Mouse (Mus musculus) liver, postnatal 0 days (tissue): ENCODE data around the gene Lrrc20. TPM values are rescaled to one million over a fixed set of nuclear protein-coding genes. Genes with fewer than 3 reads are reported as not detected.

Experiments used
- ATAC-seq: fragments of 200-750 bp; cut with Nextera tagmentation; 2 replicates; pipeline ENCODE4 v1.8.0; 2017; ENCODE audit warnings: mild to moderate bottlenecking, moderate library complexity
- DNase-seq: peaks from one replicate; pipeline ENCODE4 v3.0.0-alpha.2; 2016
- H3K27ac ChIP-seq: fragments of 300-500 bp; sonication (generic); 2 replicates; pipeline ENCODE4 v1.5.1; 2014; ENCODE audit warnings: antibody characterized with exemption, moderate library complexity, mild to moderate bottlenecking, low read depth
- H3K27me3 ChIP-seq: fragments of 300-500 bp; sonication (generic); 2 replicates; pipeline ENCODE4 v1.6.1; 2014; ENCODE audit warnings: low read length, control low read depth, mixed read lengths; ENCODE audit not compliant: insufficient read depth
- H3K36me3 ChIP-seq: fragments of 300-500 bp; sonication (generic); replicated peaks from 2 replicates; pipeline ENCODE4 v1.6.1; 2014; ENCODE audit warnings: mild to moderate bottlenecking, control low read depth, low read length, moderate library complexity, mixed read lengths; ENCODE audit not compliant: insufficient read depth
- H3K4me1 ChIP-seq: fragments of 300-500 bp; sonication (generic); 2 replicates; pipeline ENCODE4 v1.6.1; 2014; ENCODE audit warnings: antibody characterized with exemption, mild to moderate bottlenecking, control low read depth; ENCODE audit not compliant: insufficient read depth
- H3K4me2 ChIP-seq: fragments of 300-500 bp; sonication (generic); 2 replicates; pipeline ENCODE4 v1.6.1; 2014; ENCODE audit warnings: low read depth, mild to moderate bottlenecking, low read length, moderate library complexity, mixed read lengths
- H3K4me3 ChIP-seq: fragments of 300-500 bp; sonication (generic); 2 replicates; pipeline ENCODE4 v1.5.1; 2014; ENCODE audit warnings: low read depth, low read length
- H3K9ac ChIP-seq: fragments of 300-500 bp; sonication (generic); replicated peaks from 2 replicates; pipeline ENCODE4 v1.6.1; 2014; ENCODE audit warnings: mild to moderate bottlenecking, moderate library complexity
- H3K9me3 ChIP-seq: fragments of 300-500 bp; sonication (generic); 2 replicates; pipeline ENCODE4 v1.6.1; 2016; ENCODE audit warnings: mild to moderate bottlenecking, control low read depth, low read length, mixed read lengths
- CTCF ChIP-seq: sonication (generic); IDR thresholded peaks from 2 replicates; pipeline ENCODE4 v1.5.1; 2016; ENCODE audit warnings: antibody characterized with exemption, low read depth
- EP300 ChIP-seq: IDR thresholded peaks from 2 replicates; pipeline ENCODE4 v1.6.1; 2016; ENCODE audit warnings: antibody characterized with exemption, low read depth, mild to moderate bottlenecking
- WGBS: fragments of 180-500 bp; shearing (Covaris S2); extraction: QIAGEN DNeasy Blood & Tissue Kit; methylation state at CpG from one replicate; pipeline ENCODE4 v1.1.7; 2014; ENCODE audit not compliant: insufficient replicate concordance; 5-methylcytosine and 5-hydroxymethylcytosine counted together
- polyA plus RNA-seq: library from polyadenylated mRNA; unstranded; fragments of >200 nt; fragmentation: Nextera tagmentation; extraction: Ambion mirVana; gene quantifications from 2 replicates; pipeline ENCODE4 v1.2.1, GENCODE M21; 2015

Gene Lrrc20
- polyA plus RNA-seq, 1 experiment from 2014 or later, result 3.0 TPM

DNA sequence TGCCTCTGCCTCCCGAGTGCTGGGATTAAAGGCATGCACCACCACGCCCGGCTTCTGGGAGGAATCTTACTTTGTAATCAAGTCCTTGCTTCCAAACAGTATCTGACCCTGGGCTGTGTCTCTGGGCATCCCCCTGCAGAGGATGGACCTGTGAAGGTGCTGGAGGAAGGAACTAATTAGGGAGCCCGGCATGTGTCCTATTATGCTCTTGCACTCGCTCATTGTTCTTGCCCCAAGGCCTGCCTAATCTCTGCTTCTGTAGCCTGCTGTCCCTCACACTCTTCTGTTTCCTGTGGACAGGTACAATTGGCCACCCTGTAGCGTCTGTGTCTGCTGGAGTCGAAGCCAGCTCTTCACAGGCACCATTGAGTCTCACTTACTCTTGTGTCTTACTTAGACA, 25.2 kb downstream of the Lrrc20 start:
- H3K4me2 ChIP-seq, result no peak overlapping the region
- TF ChIP-seq EP300 (no peak), CTCF (no peak)
- WGBS, result 81% methylated on average over 7 of the region's 7 CpGs
- H3K4me1 ChIP-seq, result peaks cover under 1% of the 10 kb centered on the region
- H3K36me3 ChIP-seq, result no peaks in the 10 kb centered on the region
- ATAC-seq, result no peak
- no peak overlapping the region for H3K4me3 ChIP-seq
- H3K27ac ChIP-seq, result no peak overlapping the region
- no peaks in the 10 kb centered on the region for H3K27me3 ChIP-seq
- no peak overlapping the region for H3K9ac ChIP-seq
- no peak for DNase-seq
- H3K9me3 ChIP-seq, result no peaks in the 10 kb centered on the region

- Histone ChIP-seq H3K9ac (no peak overlapping the region), H3K27me3 (no peaks in the 10 kb centered on the region), H3K4me3 (no peak overlapping the region), H3K27ac (no peak overlapping the region), H3K4me2 (no peak overlapping the region), H3K36me3 (no peaks in the 10 kb centered on the region), H3K9me3 (no peaks in the 10 kb centered on the region), H3K4me1 (no peaks in the 10 kb centered on the region)
- TF ChIP-seq CTCF (no peak), EP300 (no peak)
- 68% methylated on average over 2 of the region's 2 CpGs for WGBS
- no peak for DNase-seq
- ATAC-seq, result no peak
Measured at GRCm38 (mm10) chr10:61504073-61504472, 28.5 kb downstream of the Lrrc20 start.

DNA sequence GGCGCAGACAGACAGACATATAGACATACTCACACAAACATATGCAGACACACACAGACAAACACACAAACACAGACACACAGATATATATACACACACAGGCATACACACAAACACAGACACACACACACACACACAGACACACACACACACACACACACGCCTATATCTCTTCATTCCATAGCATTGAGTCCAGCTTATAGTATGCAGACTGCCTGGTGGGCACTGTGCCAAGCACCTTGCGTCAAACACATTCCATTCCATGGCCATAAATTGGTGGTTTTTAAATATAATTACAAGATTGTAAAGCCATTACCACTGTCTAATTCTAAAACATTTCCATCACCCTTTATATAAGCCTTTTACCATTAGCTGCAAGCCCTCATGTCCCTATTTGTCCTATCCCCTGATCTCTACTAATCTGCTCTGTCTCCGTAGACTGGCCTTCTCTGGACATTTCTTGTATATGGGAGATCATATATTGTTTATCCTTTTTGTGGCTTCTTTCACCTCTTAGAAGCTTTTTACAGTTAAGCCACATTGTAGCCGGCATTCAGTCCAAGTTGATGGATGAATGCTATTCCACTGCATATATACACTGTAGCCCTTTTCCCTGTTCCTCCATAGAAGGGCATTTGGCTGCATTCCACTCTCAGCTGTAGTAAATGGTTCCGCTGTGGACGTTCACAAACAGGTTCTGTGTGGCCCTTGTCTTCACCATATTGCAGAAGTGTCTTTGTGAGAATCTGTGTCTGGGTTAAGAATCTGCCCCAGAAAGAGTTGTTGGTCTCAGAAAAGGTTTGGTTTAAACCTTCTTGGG, 31.0 kb downstream of the Lrrc20 start:
- Histone ChIP-seq H3K9me3 (no peaks in the 10 kb centered on the region), H3K4me1 (peaks cover 4% of the 10 kb centered on the region; the same call in 1 of the 2 replicates), H3K4me2 (no peak overlapping the region), H3K9ac (no peak overlapping the region), H3K27me3 (no peaks in the 10 kb centered on the region), H3K27ac (no peak overlapping the region), H3K36me3 (no peaks in the 10 kb centered on the region), H3K4me3 (no peak overlapping the region)
- DNase-seq, result no peak
- ATAC-seq, result no peak
- 86% methylated on average over 7 of the region's 7 CpGs for WGBS
- TF ChIP-seq EP300 (no peak), CTCF (no peak)

DNA sequence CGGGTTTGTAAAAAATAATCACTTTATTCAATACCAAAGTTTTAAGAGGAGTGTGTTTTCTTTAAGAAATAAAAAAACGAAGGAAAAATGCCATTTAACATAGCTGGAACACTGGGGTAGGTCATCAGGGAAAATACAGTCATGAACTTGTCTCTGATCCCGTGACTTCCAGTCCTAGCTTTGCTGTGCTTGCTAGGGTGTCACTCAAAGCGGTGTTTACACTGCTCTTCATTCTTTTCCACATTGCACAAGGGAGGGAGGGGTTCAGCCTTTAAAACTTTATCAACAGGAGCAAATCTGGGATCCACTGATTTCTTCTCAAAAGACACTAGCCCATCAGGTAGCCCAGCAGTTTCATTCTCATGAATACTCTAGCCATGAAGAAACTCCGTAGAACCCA, 34.3 kb downstream of the Lrrc20 start:
- H3K27ac ChIP-seq, result peak overlapping the region; percentile 83
- DNase-seq (no peak), ATAC-seq (peak; percentile 92)
- no peaks in the 10 kb centered on the region for H3K36me3 ChIP-seq
- WGBS, result 66% methylated on average over 5 of the region's 5 CpGs
- no peak for TF ChIP-seq EP300
- no peak for TF ChIP-seq CTCF
- peak overlapping the region; percentile 22; the same call in 1 of the 2 replicates for H3K4me2 ChIP-seq
- no peak overlapping the region for H3K4me3 ChIP-seq
- H3K4me1 ChIP-seq, result peaks cover 4% of the 10 kb centered on the region; the same call in 1 of the 2 replicates
- no peaks in the 10 kb centered on the region for H3K27me3 ChIP-seq
- H3K9me3 ChIP-seq, result no peaks in the 10 kb centered on the region
- H3K9ac ChIP-seq, result no peak overlapping the region; the same call in 1 of the 2 replicates

GRCm38 (mm10) chr10:61510809-61511208, 35.2 kb downstream of the Lrrc20 start:
- peak; percentile 46; the same call in 1 of the 2 replicates for ATAC-seq
- Histone ChIP-seq H3K27me3 (no peaks in the 10 kb centered on the region), H3K9me3 (no peaks in the 10 kb centered on the region), H3K4me3 (no peak overlapping the region), H3K4me2 (no peak overlapping the region), H3K4me1 (peaks cover 4% of the 10 kb centered on the region; the same call in 1 of the 2 replicates), H3K27ac (peak overlapping the region; percentile 83; the same call in 1 of the 2 replicates), H3K9ac (no peak overlapping the region), H3K36me3 (no peaks in the 10 kb centered on the region)
- DNase-seq, result no peak
- TF ChIP-seq CTCF (no peak), EP300 (no peak)
- whole genome bisulfite sequencing, result 36% methylated on average over 7 of the region's 7 CpGs

- no peaks in the 10 kb centered on the region for H3K36me3 ChIP-seq
- no peak overlapping the region for H3K4me2 ChIP-seq
- no peaks in the 10 kb centered on the region for H3K27me3 ChIP-seq
- TF ChIP-seq CTCF (no peak), EP300 (no peak)
- no peak for ATAC-seq
- H3K27ac ChIP-seq, result no peak overlapping the region
- DNase-seq, result no peak
- H3K4me3 ChIP-seq, result no peak overlapping the region
- 78% methylated on average over 11 of the region's 11 CpGs for WGBS
- no peak overlapping the region for H3K9ac ChIP-seq
- H3K9me3 ChIP-seq, result no peaks in the 10 kb centered on the region
- H3K4me1 ChIP-seq, result peaks cover 10% of the 10 kb centered on the region; the same call in 1 of the 2 replicates
Measured at GRCm38 (mm10) chr10:61512215-61512889, 36.8 kb downstream of the Lrrc20 start.
